Mouse (Mus musculus) MEL (cell line): ENCODE measurements around the gene D130043K22Rik.

Source experiments
- CTCF ChIP-seq, 3 experiments: IDR thresholded peaks in 2 of 3; conservative IDR thresholded peaks in 1 of 3; 2 replicates each; pipeline ENCODE4 v1.5.1; 2011 to 2012; ENCODE audit warnings: low read length in 3 of 3, low read depth in 2 of 3, mild to moderate bottlenecking in 2 of 3, improper control_type of control experiment in 1 of 3, inconsistent platforms in 1 of 3, mixed read lengths in 1 of 3, moderate library complexity in 1 of 3; ENCODE audit not compliant: control insufficient read depth in 1 of 3, insufficient read depth in 1 of 3, poor library complexity in 1 of 3, severe bottlenecking in 1 of 3
- EP300 ChIP-seq, 2 experiments: IDR thresholded peaks; 2 replicates each; pipeline ENCODE4 v1.6.1; 2011; ENCODE audit warnings: improper control_type of control experiment in 2 of 2, low read length in 2 of 2, low read depth in 1 of 2, mild to moderate bottlenecking in 1 of 2
- HCFC1 ChIP-seq: IDR thresholded peaks from 2 replicates; pipeline ENCODE4 v1.6.1; 2012; ENCODE audit warnings: low read depth, mild to moderate bottlenecking, inconsistent platforms, low read length, improper control_type of control experiment, moderate library complexity
- KAT2A ChIP-seq: conservative IDR thresholded peaks from 2 replicates; pipeline ENCODE4 v1.6.1; 2012; ENCODE audit warnings: low read depth, low read length, improper control_type of control experiment, inconsistent platforms
- MAFK ChIP-seq: IDR thresholded peaks from 2 replicates; pipeline ENCODE4 v1.6.1; 2011; ENCODE audit warnings: low read depth, mild to moderate bottlenecking, low read length, improper control_type of control experiment, borderline replicate concordance
- MAX ChIP-seq: IDR thresholded peaks from 2 replicates; pipeline ENCODE4 v1.6.1; 2011; ENCODE audit warnings: low read length, improper control_type of control experiment
- POLR2A ChIP-seq, 2 experiments: IDR thresholded peaks; 2 replicates each; pipeline ENCODE4 v1.6.1; 2011 to 2012; ENCODE audit warnings: low read length in 2 of 2, mild to moderate bottlenecking in 2 of 2, control low read depth in 1 of 2, improper control_type of control experiment in 1 of 2, low read depth in 1 of 2, moderate library complexity in 1 of 2; ENCODE audit not compliant: control insufficient read depth in 1 of 2, insufficient read depth in 1 of 2, poor library complexity in 1 of 2
- TCF12 ChIP-seq: IDR thresholded peaks from 2 replicates; pipeline ENCODE4 v1.6.1; 2014; ENCODE audit warnings: low read depth, mild to moderate bottlenecking, inconsistent platforms, low read length, improper control_type of control experiment, moderate library complexity
- ZC3H11A ChIP-seq: IDR thresholded peaks from 2 replicates; pipeline ENCODE4 v1.6.1; 2012; ENCODE audit warnings: low read depth, mild to moderate bottlenecking, inconsistent platforms, low read length, improper control_type of control experiment

DNA sequence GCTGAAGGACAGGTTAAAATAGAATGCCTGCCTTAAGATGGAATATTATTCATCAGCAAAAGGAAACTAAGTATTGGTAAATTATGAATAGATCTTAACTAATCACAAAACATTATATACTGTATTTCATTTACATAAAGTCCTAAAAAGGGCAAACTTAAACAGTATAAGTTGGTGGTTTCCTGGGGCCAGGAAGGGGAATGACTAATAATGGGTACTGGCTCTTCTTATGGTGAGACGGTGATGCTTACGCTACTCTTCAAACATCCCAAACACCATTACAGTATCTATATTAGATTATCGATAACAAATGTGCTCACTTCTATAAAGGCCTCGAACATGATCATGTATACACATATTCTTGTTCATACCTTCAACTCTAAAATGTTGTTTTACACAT lies 46.2 kb upstream of the D130043K22Rik start:
- TF ChIP-seq ZC3H11A (no peak), EP300 (IDR thresholded peaks at IDR 0.05; ENCODE audit: low read depth in 1 of 2, low read length in 2 of 2) (no peak), CTCF (IDR thresholded peaks at IDR 0.05 in 2 of 3, conservative IDR thresholded peaks at IDR 0.05 in 1 of 3; ENCODE audit: control insufficient read depth in 1 of 3, insufficient read depth in 1 of 3, low read depth in 2 of 3, low read length in 3 of 3, poor library complexity in 1 of 3, severe bottlenecking in 1 of 3) (no peak), POLR2A (IDR thresholded peaks at IDR 0.05; ENCODE audit: control insufficient read depth in 1 of 2, insufficient read depth in 1 of 2, low read depth in 1 of 2, low read length in 2 of 2, poor library complexity in 1 of 2) (no peak), KAT2A (no peak), TCF12 (no peak), HCFC1 (no peak), MAX (no peak), MAFK (no peak)
